Mouse (Mus musculus): ENCODE results near the gene Vcan.

The Vcan gene

GRCm38 (mm10) chr13:89607399-89607798, 134.9 kb downstream of the Vcan start:
- DNase-seq (ENCODE audit: low read depth in 2 of 2, low spot score in 2 of 2): no peak
